Mouse (Mus musculus) liver, embryonic 12.5 days (tissue): ENCODE measurements around the gene Atrip. TPM values are rescaled to one million over a fixed set of nuclear protein-coding genes. Genes with fewer than 3 reads are reported as not detected.

ENCODE experiments used
- ATAC-seq: fragments of 200-750 bp; cut with Nextera tagmentation; 2 replicates; pipeline ENCODE4 v1.8.0; 2017; ENCODE audit warnings: moderate number of reproducible peaks, mild to moderate bottlenecking, moderate library complexity
- H3K27ac ChIP-seq: fragments of 300-500 bp; sonication (generic); 2 replicates; pipeline ENCODE4 v1.5.1; 2016; ENCODE audit warnings: mild to moderate bottlenecking
- H3K27me3 ChIP-seq: fragments of 300-500 bp; sonication (generic); replicated peaks from 2 replicates; pipeline ENCODE4 v1.6.1; 2016; ENCODE audit warnings: mild to moderate bottlenecking, moderate library complexity
- H3K36me3 ChIP-seq: fragments of 300-500 bp; sonication (generic); 2 replicates; pipeline ENCODE4 v1.6.1; 2016; ENCODE audit warnings: mild to moderate bottlenecking, moderate library complexity
- H3K4me1 ChIP-seq: fragments of 300-500 bp; sonication (generic); 2 replicates; pipeline ENCODE4 v1.6.1; 2016
- H3K4me2 ChIP-seq: fragments of 300-500 bp; sonication (generic); 2 replicates; pipeline ENCODE4 v1.6.1; 2016; ENCODE audit warnings: mild to moderate bottlenecking, moderate library complexity
- H3K4me3 ChIP-seq: fragments of 300-500 bp; sonication (generic); 2 replicates; pipeline ENCODE4 v1.5.1; 2016; ENCODE audit warnings: mild to moderate bottlenecking, moderate library complexity
- H3K9ac ChIP-seq: fragments of 300-500 bp; sonication (generic); 2 replicates; pipeline ENCODE4 v1.6.1; 2016; ENCODE audit warnings: mild to moderate bottlenecking, moderate library complexity
- H3K9me3 ChIP-seq: fragments of 300-500 bp; sonication (generic); replicated peaks from 2 replicates; pipeline ENCODE4 v1.6.1; 2016; ENCODE audit warnings: mild to moderate bottlenecking, moderate library complexity
- WGBS: fragments of 180-500 bp; shearing (Covaris S2); methylation state at CpG from one replicate; pipeline ENCODE4 v1.1.7; 2016; ENCODE audit not compliant: insufficient replicate concordance; 5-methylcytosine and 5-hydroxymethylcytosine counted together
- polyA plus RNA-seq: library from polyadenylated mRNA; unstranded; fragments of >200 nt; fragmentation: Nextera tagmentation; extraction: Ambion mirVana; gene quantifications from 2 replicates; pipeline ENCODE4 v1.2.1, GENCODE M21; 2016

Gene Atrip
- polyA plus RNA-seq, 1 experiment from 2014 or later, result 18.6 TPM

- H3K9ac ChIP-seq, result peak overlapping the region; percentile 4
- H3K27ac ChIP-seq, result peak overlapping the region; percentile 84; the same call in 1 of the 2 replicates
- WGBS, result 59% methylated on average over 6 of the region's 6 CpGs
- peaks cover 67% of the 10 kb centered on the region for H3K27me3 ChIP-seq
- H3K4me1 ChIP-seq, result peaks cover 48% of the 10 kb centered on the region
- peak overlapping the region; percentile 60 for H3K4me3 ChIP-seq
- ATAC-seq, result no peak
- peaks cover 22% of the 10 kb centered on the region for H3K36me3 ChIP-seq
- H3K9me3 ChIP-seq, result no peaks in the 10 kb centered on the region
- H3K4me2 ChIP-seq, result peak overlapping the region; percentile 74
Measured at GRCm38 (mm10) chr9:109096856-109097255, 22.9 kb upstream of the Atrip start.

DNA sequence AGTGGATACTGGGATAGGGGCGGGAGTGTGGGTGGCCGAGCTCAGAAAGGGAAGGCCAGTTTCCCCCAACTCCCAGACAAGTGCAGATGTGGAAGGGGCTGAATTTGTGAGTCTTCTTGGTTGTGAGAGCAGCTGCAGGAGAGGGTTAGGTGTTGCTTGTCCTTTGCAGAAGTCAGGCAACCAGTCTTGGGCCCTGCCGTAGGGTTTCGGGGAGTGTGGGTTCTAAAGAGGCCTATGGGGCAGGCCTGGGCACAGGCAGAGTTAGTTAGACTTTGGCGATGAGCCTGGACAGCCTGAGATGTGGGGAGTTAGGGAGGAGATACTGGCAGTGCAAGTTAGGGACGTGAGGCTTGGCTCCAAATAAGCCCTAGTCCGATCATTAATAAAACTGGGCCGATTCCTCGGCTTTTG is 22.3 kb upstream of the Atrip start:
- Histone ChIP-seq H3K36me3 (peaks cover 24% of the 10 kb centered on the region), H3K9ac (peak overlapping the region; percentile 4; the same call in 1 of the 2 replicates), H3K9me3 (no peaks in the 10 kb centered on the region), H3K4me2 (peak overlapping the region; percentile 74), H3K4me3 (peak overlapping the region; percentile 60), H3K4me1 (peaks cover 48% of the 10 kb centered on the region), H3K27ac (peak overlapping the region; percentile 84), H3K27me3 (peaks cover 67% of the 10 kb centered on the region)
- 59% methylated on average over 9 of the region's 9 CpGs for WGBS
- ATAC-seq, result no peak

DNA sequence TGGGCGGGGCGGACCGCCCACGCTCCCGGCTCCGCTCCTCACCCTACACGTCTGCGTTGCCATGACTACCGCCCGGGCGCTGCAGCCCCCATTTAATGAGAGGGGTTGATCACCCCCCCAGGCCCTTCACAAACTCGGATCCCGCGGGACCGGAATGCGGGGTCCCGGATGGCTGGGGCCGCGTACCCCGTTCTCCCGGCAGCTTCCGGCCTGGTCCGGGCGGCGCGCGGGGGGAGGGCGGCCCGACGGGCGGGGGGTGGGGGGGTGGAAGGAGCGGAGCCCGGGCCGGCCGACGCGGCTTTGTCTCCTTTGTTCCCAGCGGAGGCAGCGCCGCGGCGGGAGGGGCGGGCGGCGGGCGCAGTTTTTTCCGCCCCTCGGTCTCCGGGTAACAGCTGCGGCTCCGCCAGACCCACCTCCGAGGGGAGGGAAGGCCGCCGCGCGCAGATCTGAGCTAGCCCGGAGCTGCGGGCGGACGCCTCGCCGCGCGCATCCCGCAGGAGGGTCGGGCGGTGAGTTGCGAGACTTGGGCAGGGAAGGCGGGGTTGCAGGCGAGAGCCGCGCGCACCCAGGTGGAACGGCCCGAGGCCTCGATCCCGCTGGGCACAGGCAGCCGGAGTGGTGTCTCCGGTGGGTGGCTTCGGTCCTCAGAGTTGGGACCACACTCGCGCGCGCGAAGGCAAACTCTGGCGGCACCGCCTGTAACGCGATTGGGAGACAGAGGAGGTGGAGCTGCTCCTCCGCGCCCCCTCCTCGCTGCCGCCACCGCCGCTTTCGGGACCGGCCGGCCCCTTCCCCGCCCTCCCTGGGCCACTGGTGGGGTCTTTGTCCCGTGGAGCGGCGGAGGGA is 21.4 kb upstream of the Atrip start, which contains the start of gene Plxnb1:
Gene Plxnb1 (plus strand): TSS at position 253 of the 846 bp plus-strand sequence.
- Histone ChIP-seq H3K9ac (peak within 1 kb of the TSS; percentile 63), H3K9me3 (no peaks in the 10 kb centered on the region), H3K36me3 (peaks cover 26% of the 10 kb centered on the region), H3K4me3 (peak within 1 kb of the TSS; percentile 60), H3K4me1 (peaks cover 53% of the 10 kb centered on the region), H3K4me2 (peak within 1 kb of the TSS; percentile 74), H3K27me3 (peaks cover 67% of the 10 kb centered on the region), H3K27ac (peak within 1 kb of the TSS; percentile 84)
- ATAC-seq, result peak; percentile 9; the same call in 1 of the 2 replicates
- under 1% methylated on average over 96 of the region's 102 CpGs for WGBS

DNA sequence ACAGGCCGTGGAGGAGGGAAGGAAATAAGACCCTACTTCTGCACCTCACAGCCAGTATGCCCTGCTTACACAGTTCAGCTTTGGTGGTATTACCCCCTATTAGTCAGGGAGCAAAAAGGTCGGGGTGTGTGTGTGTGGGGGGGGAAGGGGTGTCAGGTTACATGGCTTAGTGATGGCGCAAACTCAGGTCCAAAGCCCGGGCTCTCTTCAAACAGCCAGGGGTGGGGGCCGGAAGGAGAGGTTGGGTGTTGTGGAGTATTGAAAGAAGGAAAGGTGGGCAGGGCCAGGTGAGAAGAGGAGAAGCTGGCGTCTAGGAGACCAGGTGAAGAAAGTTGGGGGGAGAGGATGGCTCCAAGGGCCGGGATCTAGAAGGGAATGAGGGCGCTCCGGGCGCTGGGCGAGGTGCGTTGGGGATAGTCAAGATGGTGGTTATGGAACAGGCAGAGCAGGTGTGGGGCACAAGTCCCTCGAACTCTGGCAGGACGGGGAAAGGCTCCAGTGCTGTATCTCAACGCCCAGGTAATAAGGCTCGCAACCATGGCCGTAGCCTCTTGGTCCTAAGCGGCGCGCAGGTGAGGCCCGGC is 20.7 kb upstream of the Atrip start:
- Histone ChIP-seq H3K9me3 (no peaks in the 10 kb centered on the region), H3K4me3 (peak overlapping the region; percentile 60), H3K27me3 (peaks cover 67% of the 10 kb centered on the region), H3K4me1 (peaks cover 53% of the 10 kb centered on the region), H3K9ac (peak overlapping the region; percentile 63), H3K36me3 (peaks cover 30% of the 10 kb centered on the region), H3K4me2 (peak overlapping the region; percentile 74), H3K27ac (peak overlapping the region; percentile 84)
- ATAC-seq, result peak; percentile 24
- WGBS, result 7% methylated on average over 21 of the region's 21 CpGs

DNA sequence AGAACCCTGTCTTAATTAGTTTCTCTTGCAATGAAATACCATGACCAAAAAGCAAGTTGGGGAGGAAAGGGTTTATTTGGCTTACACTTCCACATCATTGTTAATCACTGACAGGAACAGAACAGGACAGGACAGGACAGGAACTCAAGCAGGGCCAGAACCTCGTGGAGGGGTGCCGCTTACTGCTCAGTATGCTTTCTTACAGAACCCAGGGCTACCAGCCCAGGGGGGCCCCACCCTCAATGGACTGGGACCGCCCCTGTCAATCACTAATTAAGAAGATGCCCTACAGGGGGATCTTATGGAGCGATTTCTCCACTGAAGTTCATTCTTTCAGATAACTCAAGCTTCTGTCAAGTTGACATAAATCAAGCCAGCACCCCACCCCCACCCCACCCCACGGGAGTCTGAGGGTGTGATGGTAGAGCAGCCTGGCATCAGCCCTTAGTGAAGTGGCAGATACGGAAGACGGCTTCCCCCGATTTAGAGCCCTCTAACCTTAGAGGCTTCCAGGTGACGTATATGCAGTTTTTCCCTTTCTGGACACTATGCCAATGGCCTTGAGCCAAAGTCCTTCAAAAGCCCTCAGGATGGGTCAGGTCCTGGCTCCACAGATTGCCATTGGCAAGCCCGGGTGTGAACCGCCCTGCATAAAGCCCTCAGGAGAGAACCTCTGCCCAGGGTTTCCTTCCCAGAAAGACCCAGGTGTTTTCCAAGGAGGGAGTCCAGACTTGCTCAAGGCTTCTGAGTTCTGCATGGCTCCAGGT is 20.0 kb upstream of the Atrip start:
- peak overlapping the region; percentile 72 for H3K27ac ChIP-seq
- no peaks in the 10 kb centered on the region for H3K9me3 ChIP-seq
- H3K4me2 ChIP-seq, result peak overlapping the region; percentile 74
- peaks cover 37% of the 10 kb centered on the region for H3K36me3 ChIP-seq
- ATAC-seq, result no peak
- peaks cover 66% of the 10 kb centered on the region for H3K27me3 ChIP-seq
- 35% methylated on average over 11 of the region's 11 CpGs for WGBS
- no peak overlapping the region for H3K9ac ChIP-seq
- peak overlapping the region; percentile 60; the same call in 1 of the 2 replicates for H3K4me3 ChIP-seq
- H3K4me1 ChIP-seq, result peaks cover 50% of the 10 kb centered on the region

DNA sequence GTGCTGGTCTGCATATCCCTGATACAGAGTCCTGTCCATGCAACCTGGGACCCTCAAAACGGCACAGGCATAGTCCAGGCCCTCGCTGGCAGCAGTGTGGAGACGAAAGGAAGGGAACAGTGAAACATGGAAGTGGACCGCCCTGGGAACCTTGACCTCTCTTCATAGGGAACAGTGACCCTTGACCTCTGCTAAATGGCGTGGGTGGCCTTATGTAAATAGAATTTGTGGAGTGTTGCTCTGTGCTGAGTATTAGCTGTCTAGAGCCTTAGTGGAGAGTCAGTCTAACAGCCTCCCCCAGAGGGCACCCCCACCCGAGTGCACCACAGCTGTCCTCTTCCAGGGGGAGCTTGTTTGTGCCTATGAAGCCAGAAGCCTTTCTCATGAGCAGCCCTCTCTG is 18.9 kb upstream of the Atrip start:
- peaks cover 38% of the 10 kb centered on the region for H3K36me3 ChIP-seq
- peaks cover 54% of the 10 kb centered on the region for H3K27me3 ChIP-seq
- no peaks in the 10 kb centered on the region for H3K9me3 ChIP-seq
- H3K4me3 ChIP-seq, result no peak overlapping the region
- 65% methylated on average over 6 of the region's 6 CpGs for WGBS
- peaks cover 46% of the 10 kb centered on the region for H3K4me1 ChIP-seq
- H3K4me2 ChIP-seq, result no peak overlapping the region
- peak; percentile 41 for ATAC-seq
- no peak overlapping the region for H3K9ac ChIP-seq
- peak overlapping the region; percentile 70 for H3K27ac ChIP-seq

DNA sequence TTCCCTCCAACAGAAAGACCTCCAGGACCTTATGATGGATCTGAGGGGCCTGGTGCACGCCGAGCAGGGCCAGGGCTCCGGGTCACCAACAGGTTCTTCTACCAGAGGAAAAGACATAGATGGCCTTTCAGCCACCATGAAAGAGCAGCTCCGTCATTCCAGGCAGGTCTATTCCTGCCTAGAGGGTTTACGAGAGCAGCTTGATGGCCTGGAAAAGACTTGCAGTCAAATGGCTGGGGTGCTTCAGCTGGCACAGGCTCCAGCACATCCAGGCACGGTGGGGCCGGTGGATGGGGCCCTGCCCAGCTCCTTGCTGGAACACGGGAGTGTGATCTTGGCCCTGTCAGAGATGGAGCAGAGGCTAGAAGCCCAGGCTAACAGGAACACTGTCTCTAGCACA is 17.9 kb upstream of the Atrip start:
- H3K27ac ChIP-seq, result no peak overlapping the region
- no peak overlapping the region for H3K9ac ChIP-seq
- no peaks in the 10 kb centered on the region for H3K9me3 ChIP-seq
- WGBS, result 90% methylated on average over 8 of the region's 8 CpGs
- ATAC-seq, result no peak
- peaks cover 38% of the 10 kb centered on the region for H3K36me3 ChIP-seq
- H3K27me3 ChIP-seq, result peaks cover 44% of the 10 kb centered on the region
- no peak overlapping the region for H3K4me2 ChIP-seq
- H3K4me3 ChIP-seq, result no peak overlapping the region
- H3K4me1 ChIP-seq, result peaks cover 38% of the 10 kb centered on the region

DNA sequence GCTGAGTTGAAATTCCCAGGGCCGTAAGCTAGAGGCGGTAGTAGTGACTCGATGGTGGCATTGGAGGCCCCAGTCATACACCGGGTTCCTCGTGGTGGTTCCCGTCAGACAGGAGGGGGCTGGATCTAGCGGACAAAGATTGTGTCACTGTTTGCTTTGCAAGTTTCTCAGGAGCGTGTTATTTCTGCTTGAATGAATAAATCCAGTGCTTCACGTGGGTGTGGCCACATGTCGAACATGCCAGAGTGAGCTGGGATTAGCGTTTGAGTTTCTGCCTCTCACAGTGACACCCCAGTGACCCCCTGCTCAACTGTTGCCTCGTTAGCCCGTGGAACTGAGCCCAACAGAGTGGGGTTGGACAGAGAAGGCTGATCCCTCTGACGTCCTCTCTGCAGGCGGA is 16.5 kb upstream of the Atrip start:
- Histone ChIP-seq H3K4me2 (no peak overlapping the region), H3K27ac (no peak overlapping the region), H3K27me3 (peaks cover 31% of the 10 kb centered on the region), H3K4me3 (no peak overlapping the region), H3K9ac (no peak overlapping the region), H3K36me3 (peaks cover 38% of the 10 kb centered on the region), H3K4me1 (peaks cover 35% of the 10 kb centered on the region), H3K9me3 (no peaks in the 10 kb centered on the region)
- no peak for ATAC-seq
- 73% methylated on average over 15 of the region's 15 CpGs for WGBS

DNA sequence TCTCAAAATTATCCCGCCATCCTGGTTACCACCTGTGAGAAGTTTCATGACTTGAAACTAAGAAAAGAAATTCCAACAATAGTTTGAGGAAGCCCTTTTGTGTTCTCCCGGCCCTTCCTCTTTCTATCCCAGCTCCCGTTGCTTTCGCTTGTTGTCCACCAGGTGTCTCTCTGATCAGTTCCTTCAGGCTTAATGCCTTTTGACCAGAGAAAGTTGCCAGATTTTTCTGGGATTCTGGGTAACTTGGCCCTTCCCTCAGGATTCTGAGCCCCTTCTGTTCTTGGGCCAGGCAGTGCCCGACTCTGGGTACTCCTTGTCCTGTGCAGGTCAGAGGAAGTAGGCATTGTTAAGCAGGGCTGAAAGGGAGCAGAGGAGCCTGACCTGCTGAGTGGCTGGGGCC is 14.1 kb upstream of the Atrip start:
- H3K4me2 ChIP-seq, result no peak overlapping the region
- H3K9me3 ChIP-seq, result no peaks in the 10 kb centered on the region
- no peak overlapping the region for H3K27ac ChIP-seq
- H3K9ac ChIP-seq, result no peak overlapping the region
- H3K4me3 ChIP-seq, result no peak overlapping the region
- ATAC-seq, result no peak
- WGBS, result 31% methylated on average over 5 of the region's 5 CpGs
- peaks cover 6% of the 10 kb centered on the region; the same call in 1 of the 2 replicates for H3K27me3 ChIP-seq
- peaks cover 25% of the 10 kb centered on the region for H3K4me1 ChIP-seq
- peaks cover 38% of the 10 kb centered on the region for H3K36me3 ChIP-seq

DNA sequence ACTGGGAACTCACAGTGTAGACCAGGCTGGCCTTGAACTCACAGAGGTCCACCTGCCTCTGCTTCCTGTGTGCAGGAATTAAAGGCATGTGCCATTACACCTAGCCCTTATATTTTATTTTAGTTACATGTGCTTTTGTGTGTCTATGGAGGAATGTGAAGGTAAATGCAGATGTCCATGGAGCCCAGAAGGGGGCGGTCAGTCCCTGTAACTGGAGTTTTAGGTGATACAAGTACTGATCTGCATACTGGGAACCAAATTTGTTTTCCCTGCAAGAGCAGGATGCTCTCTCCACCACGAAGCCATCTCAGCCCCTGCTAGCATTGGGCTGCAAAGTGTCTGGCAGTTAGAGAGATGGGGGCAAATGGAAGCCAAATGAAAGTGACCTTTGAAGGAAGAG is 11.0 kb upstream of the Atrip start:
- Histone ChIP-seq H3K9ac (no peak overlapping the region), H3K4me2 (no peak overlapping the region), H3K27ac (no peak overlapping the region), H3K4me1 (peaks cover 40% of the 10 kb centered on the region), H3K27me3 (no peaks in the 10 kb centered on the region), H3K9me3 (no peaks in the 10 kb centered on the region), H3K36me3 (peaks cover 23% of the 10 kb centered on the region), H3K4me3 (no peak overlapping the region)
- WGBS, result 24% methylated on average over 2 of the region's 2 CpGs
- no peak for ATAC-seq

- no peaks in the 10 kb centered on the region for H3K27me3 ChIP-seq
- H3K4me3 ChIP-seq, result peak within 1 kb of the TSS; percentile 84
- peak within 1 kb of the TSS; percentile 85 for H3K4me2 ChIP-seq
- peaks cover 32% of the 10 kb centered on the region for H3K4me1 ChIP-seq
- WGBS, result 1% methylated on average over 37 of the region's 37 CpGs
- H3K9me3 ChIP-seq, result no peaks in the 10 kb centered on the region
- ATAC-seq, result peak; percentile 98
- peak within 1 kb of the TSS; percentile 78 for H3K27ac ChIP-seq
- H3K9ac ChIP-seq, result peak within 1 kb of the TSS; percentile 88
- peaks cover 35% of the 10 kb centered on the region for H3K36me3 ChIP-seq
Measured at GRCm38 (mm10) chr9:109082124-109082800, 8.3 kb upstream of the Atrip start, which contains the start of the genes Ccdc51 and Tma7. Gene Ccdc51 (plus strand): TSS chr9:109082493. Gene Tma7 (minus strand): TSS chr9:109082587.
